Mouse (Mus musculus) retina, adult 2 months (tissue): ENCODE results near the gene Pex16.

Experiments
- DNase-seq: peaks from one replicate; pipeline ENCODE4 v3.0.0-alpha.2; 2012; ENCODE audit warnings: low read depth, low spot score

Gene Pex16

DNA sequence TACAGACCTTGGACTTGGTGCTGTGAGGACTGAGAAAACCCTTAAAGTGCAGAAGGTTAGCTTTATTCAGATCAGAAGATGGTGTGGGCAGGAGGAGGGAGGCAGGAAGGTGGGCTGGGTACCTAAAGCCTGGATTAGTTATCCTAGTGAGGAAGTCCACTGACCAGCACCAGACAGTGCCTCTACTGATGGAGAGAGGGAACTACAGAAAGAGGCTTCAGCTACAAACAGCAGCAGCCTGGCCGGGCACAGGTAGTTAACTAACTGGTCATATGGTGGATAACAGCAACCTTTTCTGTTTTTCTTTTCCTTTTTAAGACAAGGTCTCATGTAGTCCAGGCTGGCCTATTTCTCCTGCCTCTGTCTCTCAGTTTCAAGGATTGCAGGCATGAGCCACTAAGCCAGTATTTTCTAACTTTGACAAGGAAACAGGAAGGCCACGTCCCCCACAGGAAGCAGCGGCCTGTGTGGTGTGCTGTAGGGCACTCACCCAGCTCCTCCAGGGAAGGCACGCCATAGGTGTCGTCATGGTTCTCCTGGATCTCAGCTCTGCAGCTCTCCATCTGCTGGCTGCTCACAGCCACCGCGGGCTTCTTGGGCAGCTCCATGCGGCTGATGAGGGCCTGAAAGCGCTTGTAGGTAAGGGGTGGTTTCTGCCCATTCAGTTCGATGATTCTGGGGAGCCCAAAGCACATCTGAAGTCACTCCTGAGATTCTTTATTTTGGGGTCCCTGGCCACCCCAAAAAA, 48.1 kb downstream of the Pex16 start:
- DNase-seq, result no peak

DNA sequence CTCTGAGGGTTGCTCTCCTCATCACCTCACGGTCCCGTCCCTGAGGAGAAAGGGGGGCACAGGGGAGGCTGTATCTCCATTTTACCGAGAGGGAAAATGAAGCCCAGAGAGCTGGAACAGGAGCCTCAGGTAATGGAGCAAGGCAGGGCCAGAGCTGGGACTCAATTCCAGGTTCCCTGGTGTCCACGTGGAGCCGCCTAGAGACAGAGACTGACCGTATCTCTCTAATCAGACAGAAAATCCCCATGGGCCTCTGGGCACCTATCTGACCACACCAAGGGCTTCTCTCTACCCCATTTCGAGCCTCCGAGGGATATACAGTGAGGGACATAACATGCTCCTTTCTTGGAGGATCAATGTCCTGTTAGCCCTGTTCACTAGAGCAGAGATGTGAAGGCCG, 48.7 kb downstream of the Pex16 start:
- DNase-seq, result no peak

DNA sequence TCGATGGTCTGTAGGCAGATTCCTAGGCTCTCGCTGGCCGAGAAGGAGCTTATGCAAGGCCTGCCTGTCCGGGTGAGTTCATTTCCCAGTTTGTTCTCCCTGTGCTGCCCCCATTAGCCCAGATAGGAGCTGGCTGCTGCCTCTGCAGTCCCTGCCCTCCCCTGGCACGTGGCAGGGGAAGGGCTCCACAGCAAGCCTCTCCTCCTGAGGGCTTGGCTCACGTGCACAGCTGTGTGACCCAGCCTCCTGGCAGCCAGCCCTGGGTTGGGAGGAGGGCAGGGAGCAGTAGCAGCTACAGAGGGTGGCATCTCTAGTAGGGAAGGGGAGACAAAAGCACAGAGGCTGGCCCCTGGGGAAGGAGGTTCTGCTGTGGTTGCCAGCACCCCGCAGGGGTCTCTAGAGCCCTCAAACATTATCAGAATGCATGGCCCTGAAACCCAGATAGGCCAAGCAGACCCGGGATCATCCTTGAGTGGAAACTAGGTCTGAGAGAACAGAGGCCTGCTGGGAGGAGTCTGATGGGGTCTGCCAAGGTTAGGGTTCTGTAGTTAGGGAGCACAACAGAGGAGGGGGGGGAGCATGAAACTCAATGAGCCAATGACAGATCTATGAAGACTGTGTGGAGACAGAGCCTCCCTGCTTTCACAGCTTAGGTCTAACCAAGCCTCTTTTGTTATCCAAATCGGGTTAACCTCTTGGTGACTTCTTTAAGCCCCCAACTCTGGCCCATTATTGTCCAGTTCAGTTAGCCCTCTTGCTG, 49.4 kb downstream of the Pex16 start:
- peak; percentile 60 for DNase-seq

GRCm38 (mm10) chr2:92424462-92425308, 50.2 kb downstream of the Pex16 start:
- no peak for DNase-seq

DNA sequence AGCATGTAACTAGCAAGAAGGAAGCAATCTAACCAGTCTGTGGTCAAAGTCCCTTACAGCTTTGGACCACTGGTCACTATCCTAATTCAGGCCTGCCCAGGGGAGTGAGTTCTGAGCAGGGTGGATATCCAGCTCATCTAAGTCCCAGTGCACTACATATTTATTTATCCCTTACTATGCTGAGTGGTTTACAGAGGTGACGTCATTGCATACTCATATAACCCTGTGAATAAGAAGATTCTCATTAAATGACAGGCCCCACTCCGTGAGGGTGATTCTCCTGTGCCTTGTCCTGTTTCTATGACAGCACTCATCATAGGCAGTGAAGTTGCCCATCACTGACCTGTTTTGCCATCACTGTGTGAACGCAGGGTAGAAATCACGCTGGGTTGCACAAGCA, 50.9 kb downstream of the Pex16 start:
- no peak for DNase-seq

DNA sequence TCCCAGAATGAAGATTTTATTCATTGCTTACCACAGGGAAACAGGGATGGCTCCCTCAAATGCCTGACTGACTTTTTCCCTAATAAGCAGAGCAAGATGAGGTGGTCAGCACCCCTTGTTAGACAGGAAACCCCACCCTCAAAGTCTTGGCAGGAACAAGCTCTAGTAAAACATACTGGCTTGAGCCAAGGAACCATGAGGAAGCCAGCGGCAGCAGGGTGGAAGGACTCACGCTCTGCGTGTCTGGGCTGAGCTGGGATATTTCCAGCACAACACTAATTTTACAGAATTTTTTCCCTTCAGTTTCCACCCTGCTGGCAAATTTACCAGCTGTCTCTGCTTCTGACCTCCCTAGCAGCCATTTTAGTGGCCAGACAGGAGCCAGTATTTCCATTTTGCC, 52.0 kb downstream of the Pex16 start:
- DNase-seq, result no peak

GRCm38 (mm10) chr2:92427882-92428281, 53.4 kb downstream of the Pex16 start:
- peak; percentile 72 for DNase-seq

- DNase-seq, result no peak
Measured at GRCm38 (mm10) chr2:92430089-92430488, 55.6 kb downstream of the Pex16 start.
